Mouse (Mus musculus) forebrain, embryonic 15.5 days (tissue): ENCODE results near the gene Mustn1. TPM values are rescaled to one million over a fixed set of nuclear protein-coding genes. Genes with fewer than 3 reads are reported as not detected.

Source experiments
- ATAC-seq: fragments of 200-750 bp; cut with Nextera tagmentation; replicated peaks from 2 replicates; pipeline ENCODE4 v1.8.0; 2017; ENCODE audit warnings: mild to moderate bottlenecking, moderate TSS enrichment, moderate library complexity
- H3K27ac ChIP-seq: fragments of 300-500 bp; sonication (generic); replicated peaks from 2 replicates; pipeline ENCODE4 v1.5.1; 2015; ENCODE audit warnings: mild to moderate bottlenecking, inconsistent platforms
- H3K27me3 ChIP-seq: fragments of 300-500 bp; sonication (generic); 2 replicates; pipeline ENCODE4 v1.6.1; 2015; ENCODE audit warnings: inconsistent platforms
- H3K36me3 ChIP-seq: fragments of 300-500 bp; sonication (generic); 2 replicates; pipeline ENCODE4 v1.6.1; 2015; ENCODE audit warnings: mild to moderate bottlenecking, inconsistent platforms
- H3K4me1 ChIP-seq: fragments of 300-500 bp; sonication (generic); 2 replicates; pipeline ENCODE4 v1.6.1; 2015; ENCODE audit warnings: inconsistent platforms
- H3K4me2 ChIP-seq: fragments of 300-500 bp; sonication (generic); replicated peaks from 2 replicates; pipeline ENCODE4 v1.6.1; 2015; ENCODE audit warnings: mild to moderate bottlenecking, inconsistent platforms
- H3K4me3 ChIP-seq: fragments of 300-500 bp; sonication (generic); 2 replicates; pipeline ENCODE4 v1.5.1; 2015; ENCODE audit warnings: mild to moderate bottlenecking, inconsistent platforms
- H3K9ac ChIP-seq: fragments of 300-500 bp; sonication (generic); replicated peaks from 2 replicates; pipeline ENCODE4 v1.6.1; 2015; ENCODE audit warnings: mild to moderate bottlenecking, inconsistent platforms
- H3K9me3 ChIP-seq: fragments of 300-500 bp; sonication (generic); 2 replicates; pipeline ENCODE4 v1.6.1; 2016; ENCODE audit warnings: inconsistent platforms
- WGBS: fragments of 180-500 bp; shearing (Covaris S2); methylation state at CpG from one replicate; pipeline ENCODE4 v1.1.7; 2015; ENCODE audit warnings: mixed read lengths; 5-methylcytosine and 5-hydroxymethylcytosine counted together
- polyA plus RNA-seq: library from polyadenylated mRNA; unstranded; fragments of >200 nt; fragmentation: Nextera tagmentation; extraction: Ambion mirVana; gene quantifications from 2 replicates; pipeline ENCODE4 v1.2.1, GENCODE M21; 2015

Gene Mustn1
- polyA plus RNA-seq, 1 experiment from 2014 or later = 0.90 TPM

GRCm38 (mm10) chr14:30881718-30882108, 2.7 kb downstream of the Mustn1 start:
- 95% methylated on average over 3 of the region's 3 CpGs for WGBS
- H3K9ac ChIP-seq = no peak overlapping the region
- H3K9me3 ChIP-seq = no peaks in the 10 kb centered on the region

GRCm38 (mm10) chr14:30885298-30885697, 6.3 kb downstream of the Mustn1 start:
- no peak overlapping the region for H3K4me2 ChIP-seq
- H3K4me1 ChIP-seq = peaks cover 4% of the 10 kb centered on the region; the same call in 1 of the 2 replicates
- no peaks in the 10 kb centered on the region for H3K9me3 ChIP-seq
- H3K27ac ChIP-seq = no peak overlapping the region
- WGBS = 25% methylated on average over 3 of the region's 3 CpGs
- H3K27me3 ChIP-seq = no peaks in the 10 kb centered on the region
- no peak for ATAC-seq
- H3K36me3 ChIP-seq = no peaks in the 10 kb centered on the region
- no peak overlapping the region for H3K4me3 ChIP-seq
- no peak overlapping the region for H3K9ac ChIP-seq

More at GRCm38 (mm10) chr14:30881718-30882108, 2.7 kb downstream of the Mustn1 start:
- H3K27me3 ChIP-seq = no peaks in the 10 kb centered on the region
- no peak overlapping the region for H3K4me2 ChIP-seq
- ATAC-seq = no peak
- H3K36me3 ChIP-seq = no peaks in the 10 kb centered on the region
- no peak overlapping the region for H3K4me3 ChIP-seq
- 0 out of 2 replicates have a peak, but pooled peaks cover 6% of the 10 kb centered on the region for H3K4me1 ChIP-seq
- no peak overlapping the region for H3K27ac ChIP-seq

- 89% methylated on average over 3 of the region's 3 CpGs for WGBS
- H3K4me2 ChIP-seq = no peak within 1 kb of the TSS
- no peak within 1 kb of the TSS for H3K27ac ChIP-seq
- peaks cover 4% of the 10 kb centered on the region; the same call in 1 of the 2 replicates for H3K4me1 ChIP-seq
- H3K4me3 ChIP-seq = no peak within 1 kb of the TSS
- H3K36me3 ChIP-seq = no peaks in the 10 kb centered on the region
- no peak for ATAC-seq
- no peaks in the 10 kb centered on the region for H3K27me3 ChIP-seq
- H3K9ac ChIP-seq = no peak within 1 kb of the TSS
- H3K9me3 ChIP-seq = no peaks in the 10 kb centered on the region
Observed at GRCm38 (mm10) chr14:30886204-30886603, 7.2 kb downstream of the Mustn1 start, which contains the start of gene Itih4. Gene Itih4 (plus strand): TSS chr14:30886476.

- Histone ChIP-seq H3K4me2 (no peak overlapping the region), H3K9me3 (no peaks in the 10 kb centered on the region), H3K9ac (no peak overlapping the region), H3K27me3 (no peaks in the 10 kb centered on the region), H3K36me3 (no peaks in the 10 kb centered on the region), H3K4me1 (peaks cover 4% of the 10 kb centered on the region; the same call in 1 of the 2 replicates), H3K27ac (no peak overlapping the region), H3K4me3 (no peak overlapping the region)
- ATAC-seq = no peak
- WGBS = 14% methylated on average over 9 of the region's 9 CpGs
Observed at GRCm38 (mm10) chr14:30888271-30888732, 9.3 kb downstream of the Mustn1 start.

GRCm38 (mm10) chr14:30899972-30900371, 21.0 kb downstream of the Mustn1 start:
- H3K27ac ChIP-seq = no peak overlapping the region
- H3K27me3 ChIP-seq = no peaks in the 10 kb centered on the region
- no peaks in the 10 kb centered on the region for H3K4me1 ChIP-seq
- ATAC-seq = no peak
- no peak overlapping the region for H3K9ac ChIP-seq
- no peak overlapping the region for H3K4me3 ChIP-seq
- H3K9me3 ChIP-seq = no peaks in the 10 kb centered on the region
- 15% methylated on average over 3 of the region's 3 CpGs for WGBS
- no peak overlapping the region for H3K4me2 ChIP-seq
- H3K36me3 ChIP-seq = no peaks in the 10 kb centered on the region

GRCm38 (mm10) chr14:30902628-30903027, 23.6 kb downstream of the Mustn1 start:
- 93% methylated on average over 5 of the region's 5 CpGs for WGBS
- ATAC-seq = no peak
- Histone ChIP-seq H3K27ac (no peak overlapping the region), H3K27me3 (no peaks in the 10 kb centered on the region), H3K9ac (no peak overlapping the region), H3K36me3 (no peaks in the 10 kb centered on the region), H3K4me1 (no peaks in the 10 kb centered on the region), H3K4me3 (no peak overlapping the region), H3K4me2 (no peak overlapping the region), H3K9me3 (no peaks in the 10 kb centered on the region)

- H3K4me1 ChIP-seq = no peaks in the 10 kb centered on the region
- no peak for ATAC-seq
- H3K27ac ChIP-seq = no peak overlapping the region
- H3K36me3 ChIP-seq = no peaks in the 10 kb centered on the region
- H3K9me3 ChIP-seq = no peaks in the 10 kb centered on the region
- no peak overlapping the region for H3K4me2 ChIP-seq
- no peak overlapping the region for H3K9ac ChIP-seq
- H3K27me3 ChIP-seq = no peaks in the 10 kb centered on the region
- H3K4me3 ChIP-seq = no peak overlapping the region
- 82% methylated on average over 3 of the region's 3 CpGs for WGBS
Observed at GRCm38 (mm10) chr14:30903036-30903435, 24.0 kb downstream of the Mustn1 start.

- WGBS = 88% methylated on average over 8 of the region's 8 CpGs
- H3K9me3 ChIP-seq = no peaks in the 10 kb centered on the region
- H3K9ac ChIP-seq = no peak overlapping the region
- no peaks in the 10 kb centered on the region for H3K4me1 ChIP-seq
- ATAC-seq = no peak
- H3K36me3 ChIP-seq = no peaks in the 10 kb centered on the region
- no peak overlapping the region for H3K27ac ChIP-seq
- no peak overlapping the region for H3K4me3 ChIP-seq
- no peak overlapping the region for H3K4me2 ChIP-seq
- H3K27me3 ChIP-seq = no peaks in the 10 kb centered on the region
Observed at GRCm38 (mm10) chr14:30904307-30904706, 25.3 kb downstream of the Mustn1 start.

GRCm38 (mm10) chr14:30906001-30906400, 27.0 kb downstream of the Mustn1 start:
- 91% methylated on average over 6 of the region's 6 CpGs for WGBS
- H3K27ac ChIP-seq = no peak overlapping the region
- no peaks in the 10 kb centered on the region for H3K4me1 ChIP-seq
- no peaks in the 10 kb centered on the region for H3K27me3 ChIP-seq
- H3K9ac ChIP-seq = no peak overlapping the region
- no peaks in the 10 kb centered on the region for H3K9me3 ChIP-seq
- no peak for ATAC-seq
- H3K36me3 ChIP-seq = no peaks in the 10 kb centered on the region
- no peak overlapping the region for H3K4me2 ChIP-seq
- no peak overlapping the region for H3K4me3 ChIP-seq

- no peak for ATAC-seq
Observed at GRCm38 (mm10) chr14:30907814-30908265, 28.8 kb downstream of the Mustn1 start.

GRCm38 (mm10) chr14:30911141-30911540, 32.1 kb downstream of the Mustn1 start:
- 90% methylated on average over 8 of the region's 8 CpGs for WGBS
- Histone ChIP-seq H3K4me2 (no peak overlapping the region), H3K4me1 (no peaks in the 10 kb centered on the region), H3K36me3 (no peaks in the 10 kb centered on the region), H3K9me3 (no peaks in the 10 kb centered on the region), H3K9ac (no peak overlapping the region), H3K27me3 (no peaks in the 10 kb centered on the region), H3K27ac (no peak overlapping the region), H3K4me3 (no peak overlapping the region)
- ATAC-seq = no peak

More at GRCm38 (mm10) chr14:30907814-30908265, 28.8 kb downstream of the Mustn1 start:
- WGBS = 80% methylated on average over 3 of the region's 3 CpGs
- no peak overlapping the region for H3K27ac ChIP-seq
- H3K9me3 ChIP-seq = no peaks in the 10 kb centered on the region
- H3K4me1 ChIP-seq = no peaks in the 10 kb centered on the region
- no peak overlapping the region for H3K9ac ChIP-seq
- no peak overlapping the region for H3K4me2 ChIP-seq
- no peak overlapping the region for H3K4me3 ChIP-seq
- H3K36me3 ChIP-seq = no peaks in the 10 kb centered on the region
- H3K27me3 ChIP-seq = no peaks in the 10 kb centered on the region

- no peaks in the 10 kb centered on the region for H3K27me3 ChIP-seq
- H3K36me3 ChIP-seq = no peaks in the 10 kb centered on the region
- WGBS = 84% methylated on average over 8 of the region's 8 CpGs
- no peak overlapping the region for H3K4me3 ChIP-seq
- no peaks in the 10 kb centered on the region for H3K4me1 ChIP-seq
- no peaks in the 10 kb centered on the region for H3K9me3 ChIP-seq
- H3K4me2 ChIP-seq = no peak overlapping the region
- H3K27ac ChIP-seq = no peak overlapping the region
- no peak overlapping the region for H3K9ac ChIP-seq
- ATAC-seq = no peak
Observed at GRCm38 (mm10) chr14:30912641-30913040, 33.6 kb downstream of the Mustn1 start.

- WGBS = 72% methylated on average over 5 of the region's 5 CpGs
- no peak overlapping the region for H3K9ac ChIP-seq
- H3K27ac ChIP-seq = no peak overlapping the region
- no peaks in the 10 kb centered on the region for H3K9me3 ChIP-seq
- H3K4me3 ChIP-seq = no peak overlapping the region
- H3K36me3 ChIP-seq = no peaks in the 10 kb centered on the region
- no peaks in the 10 kb centered on the region for H3K27me3 ChIP-seq
- H3K4me2 ChIP-seq = no peak overlapping the region
- no peaks in the 10 kb centered on the region for H3K4me1 ChIP-seq
- no peak for ATAC-seq
Observed at GRCm38 (mm10) chr14:30913404-30913803, 34.4 kb downstream of the Mustn1 start.
